Mouse (Mus musculus) heart, postnatal 0 days (tissue): ENCODE results near the gene Zfp777. TPM values are rescaled to one million over a fixed set of nuclear protein-coding genes. Genes with fewer than 3 reads are reported as not detected.

Experiments used
- ATAC-seq: fragments of 200-750 bp; cut with Nextera tagmentation; 2 replicates; pipeline ENCODE4 v1.8.0; 2017; ENCODE audit warnings: low read depth, moderate number of reproducible peaks, moderate library complexity; ENCODE audit not compliant: insufficient read depth
- DNase-seq: peaks from one replicate; pipeline ENCODE4 v3.0.0-alpha.2; 2016; ENCODE audit warnings: low spot score
- H3K27ac ChIP-seq: fragments of 300-500 bp; sonication (generic); 2 replicates; pipeline ENCODE4 v1.5.1; 2014; ENCODE audit warnings: low read depth, mild to moderate bottlenecking
- H3K27me3 ChIP-seq: fragments of 300-500 bp; sonication (generic); 2 replicates; pipeline ENCODE4 v1.6.1; 2014; ENCODE audit warnings: low read length, mixed read lengths; ENCODE audit not compliant: control insufficient read depth, insufficient read depth
- H3K36me3 ChIP-seq: fragments of 300-500 bp; sonication (generic); replicated peaks from 2 replicates; pipeline ENCODE4 v1.6.1; 2014; ENCODE audit warnings: low read length, mixed read lengths; ENCODE audit not compliant: control insufficient read depth, insufficient read depth
- H3K4me1 ChIP-seq: fragments of 300-500 bp; sonication (generic); 2 replicates; pipeline ENCODE4 v1.6.1; 2014; ENCODE audit warnings: antibody characterized with exemption; ENCODE audit not compliant: control insufficient read depth, insufficient read depth
- H3K4me2 ChIP-seq: fragments of 300-500 bp; sonication (generic); 2 replicates; pipeline ENCODE4 v1.6.1; 2014; ENCODE audit warnings: low read depth, mild to moderate bottlenecking, low read length, moderate library complexity
- H3K4me3 ChIP-seq: fragments of 300-500 bp; sonication (generic); 2 replicates; pipeline ENCODE4 v1.5.1; 2014; ENCODE audit warnings: low read depth, low read length
- H3K9ac ChIP-seq: fragments of 300-500 bp; sonication (generic); replicated peaks from 2 replicates; pipeline ENCODE4 v1.6.1; 2014; ENCODE audit warnings: low read depth, low read length, mixed read lengths
- H3K9me3 ChIP-seq: fragments of 300-500 bp; sonication (generic); replicated peaks from 2 replicates; pipeline ENCODE4 v1.6.1; 2016; ENCODE audit warnings: low read length; ENCODE audit not compliant: control insufficient read depth
- CTCF ChIP-seq: IDR thresholded peaks from 2 replicates; pipeline ENCODE4 v1.5.1; 2016; ENCODE audit warnings: antibody characterized with exemption, control low read depth, low read depth
- EP300 ChIP-seq: IDR thresholded peaks from 2 replicates; pipeline ENCODE4 v1.6.1; 2016; ENCODE audit warnings: antibody characterized with exemption, low read depth
- WGBS: fragments of 180-500 bp; shearing (Covaris S2); extraction: QIAGEN DNeasy Blood & Tissue Kit; methylation state at CpG from one replicate; pipeline ENCODE4 v1.1.7; 2014; 5-methylcytosine and 5-hydroxymethylcytosine counted together
- polyA plus RNA-seq: library from polyadenylated mRNA; unstranded; fragments of >200 nt; fragmentation: Nextera tagmentation; extraction: Ambion mirVana; gene quantifications from 2 replicates; pipeline ENCODE4 v1.2.1, GENCODE M21; 2015
- total RNA-seq: library from RNA; depleted of rRNA; stranded (reverse); fragments of >200 nt; gene quantifications from 2 replicates; pipeline ENCODE4 v1.2.3, GENCODE M21; 2014; ENCODE audit warnings: low replicate concordance

Zfp777 gene
- total and polyA plus RNA-seq, 2 experiments from 2014 or later = 2.4 to 9.6 TPM

DNA sequence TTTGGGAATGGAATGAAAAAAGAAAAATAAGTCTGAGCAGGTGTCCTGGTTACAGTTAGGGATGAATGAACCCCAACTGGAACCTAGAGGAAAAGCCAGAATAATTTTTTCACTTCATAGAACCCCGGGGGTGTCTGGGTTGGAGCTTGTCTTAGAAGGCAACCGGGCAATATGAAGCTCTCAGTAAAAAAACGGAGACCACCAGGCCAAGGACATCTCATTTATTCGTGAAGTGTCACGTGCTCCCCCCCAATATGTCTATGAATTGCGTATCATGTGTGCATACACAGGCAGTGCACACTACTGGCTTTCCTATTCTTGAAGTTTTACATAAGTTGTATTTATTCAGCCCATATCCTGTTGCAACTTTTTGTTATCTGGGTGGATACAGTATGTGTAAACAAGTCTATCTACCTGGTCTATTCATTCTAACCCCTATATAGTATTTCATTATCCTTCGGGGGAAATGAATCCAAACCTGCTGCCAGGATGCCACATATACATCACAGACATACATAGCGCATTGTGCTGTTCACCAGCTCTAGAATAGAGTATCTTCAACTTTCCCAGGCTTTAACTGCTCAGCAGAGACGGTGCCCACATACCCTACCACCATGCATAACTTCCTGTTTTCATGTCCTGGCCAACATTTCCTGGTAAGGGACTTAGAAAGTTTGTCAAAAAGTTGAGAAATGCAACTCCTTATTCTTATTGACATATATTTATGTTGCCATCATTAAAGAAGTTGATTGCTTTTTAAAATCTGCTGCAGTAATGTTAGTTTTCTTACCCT is 758 bp upstream of the Zfp777 start:
- WGBS = 56% methylated on average over 9 of the region's 9 CpGs
- TF ChIP-seq CTCF (no peak), EP300 (no peak)
- no peak overlapping the region for H3K27ac ChIP-seq

DNA sequence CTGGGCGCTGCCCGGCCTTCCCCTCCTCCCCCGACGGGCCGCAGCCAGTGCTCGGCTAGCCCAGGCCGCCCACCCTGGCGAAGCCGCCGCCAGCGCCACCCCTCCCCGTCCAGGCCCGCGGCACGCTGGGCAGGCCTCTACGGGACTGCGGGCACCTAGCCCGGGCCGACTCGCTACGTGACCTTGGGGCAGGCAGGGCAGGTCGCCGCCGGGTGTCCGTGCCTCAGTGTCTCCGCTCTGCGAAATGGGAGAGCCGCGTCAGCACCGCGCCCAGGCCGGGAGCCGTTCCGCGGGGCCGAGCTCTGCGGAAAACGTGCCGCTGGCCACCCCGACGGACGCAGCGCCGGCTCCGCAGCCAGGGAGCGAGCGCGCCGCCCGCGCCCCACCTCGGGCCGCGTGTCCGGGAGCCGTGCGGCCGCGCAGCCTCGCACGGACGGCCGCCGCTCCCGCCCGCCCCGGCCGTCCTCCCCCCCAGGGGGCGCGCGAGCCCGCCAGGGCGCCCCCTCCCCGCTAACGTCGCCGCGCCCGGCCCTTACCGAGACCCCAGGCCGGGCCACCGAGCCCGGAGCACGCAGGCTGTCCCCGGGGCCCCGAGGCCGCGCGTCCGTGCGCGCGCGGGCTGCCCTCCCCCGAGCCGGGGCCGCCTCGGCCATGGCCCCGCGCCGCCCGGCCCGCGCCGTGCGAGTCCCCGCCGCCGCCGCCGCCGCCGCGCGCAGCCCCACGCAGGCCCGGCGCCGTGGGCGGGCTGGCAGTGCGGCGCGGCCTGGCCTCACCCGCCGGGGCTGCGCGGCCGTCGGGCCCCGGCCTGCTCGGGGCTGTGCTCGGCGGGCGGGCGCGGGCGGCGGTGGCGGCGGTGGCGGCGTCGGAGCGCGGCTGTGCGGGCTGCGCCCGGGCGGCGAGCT is 1.0 kb downstream of the Zfp777 start:
- H3K27ac ChIP-seq = peak overlapping the region; percentile 82
- peak overlapping the region; percentile 76 for H3K9ac ChIP-seq
- DNase-seq (no peak), ATAC-seq (peak; percentile 48)
- peak overlapping the region; percentile 90 for H3K4me2 ChIP-seq
- H3K4me3 ChIP-seq = peak overlapping the region; percentile 77
- no peaks in the 10 kb centered on the region for H3K9me3 ChIP-seq
- peaks cover 5% of the 10 kb centered on the region for H3K4me1 ChIP-seq
- no peak for TF ChIP-seq CTCF
- peaks cover 10% of the 10 kb centered on the region; the same call in 1 of the 2 replicates for H3K27me3 ChIP-seq
- H3K36me3 ChIP-seq = peaks cover 19% of the 10 kb centered on the region
- WGBS = under 1% methylated on average over 88 of the region's 150 CpGs

More for the DNA sequence above, 758 bp upstream of the Zfp777 start:
- Histone ChIP-seq H3K9ac (peak overlapping the region; percentile 76), H3K4me3 (peak overlapping the region; percentile 59), H3K27me3 (peaks cover 6% of the 10 kb centered on the region; the same call in 1 of the 2 replicates), H3K4me2 (peak overlapping the region; percentile 90), H3K36me3 (peaks cover 1% of the 10 kb centered on the region; the same call in 1 of the 2 replicates), H3K9me3 (no peaks in the 10 kb centered on the region), H3K4me1 (peaks cover 5% of the 10 kb centered on the region)
- ATAC-seq = no peak
- no peak for DNase-seq

DNA sequence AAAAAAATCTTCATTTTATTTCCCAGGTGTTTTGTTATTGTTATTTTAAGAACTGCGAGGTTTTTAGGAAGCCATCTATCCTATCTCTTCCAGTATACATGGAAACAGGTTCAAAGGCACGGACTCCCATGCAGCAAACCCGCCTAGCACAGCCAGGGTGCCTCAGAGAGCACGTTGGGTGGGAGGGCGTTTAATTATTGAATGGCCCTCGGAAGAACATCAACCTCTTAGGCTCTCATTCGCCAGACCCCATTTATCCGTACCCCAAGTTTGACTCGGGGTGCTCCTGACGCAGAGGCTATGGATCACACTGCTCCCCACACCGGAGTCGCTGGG is 1.6 kb downstream of the Zfp777 start:
- TF ChIP-seq EP300 (no peak), CTCF (no peak)
- Histone ChIP-seq H3K36me3 (peaks cover 24% of the 10 kb centered on the region), H3K4me1 (peaks cover 5% of the 10 kb centered on the region), H3K9ac (peak overlapping the region; percentile 76), H3K4me3 (peak overlapping the region; percentile 77), H3K9me3 (no peaks in the 10 kb centered on the region), H3K27ac (peak overlapping the region; percentile 82; the same call in 1 of the 2 replicates), H3K4me2 (peak overlapping the region; percentile 90), H3K27me3 (peaks cover 10% of the 10 kb centered on the region; the same call in 1 of the 2 replicates)
- ATAC-seq (no peak), DNase-seq (no peak)
- 11% methylated on average over 12 of the region's 12 CpGs for WGBS

DNA sequence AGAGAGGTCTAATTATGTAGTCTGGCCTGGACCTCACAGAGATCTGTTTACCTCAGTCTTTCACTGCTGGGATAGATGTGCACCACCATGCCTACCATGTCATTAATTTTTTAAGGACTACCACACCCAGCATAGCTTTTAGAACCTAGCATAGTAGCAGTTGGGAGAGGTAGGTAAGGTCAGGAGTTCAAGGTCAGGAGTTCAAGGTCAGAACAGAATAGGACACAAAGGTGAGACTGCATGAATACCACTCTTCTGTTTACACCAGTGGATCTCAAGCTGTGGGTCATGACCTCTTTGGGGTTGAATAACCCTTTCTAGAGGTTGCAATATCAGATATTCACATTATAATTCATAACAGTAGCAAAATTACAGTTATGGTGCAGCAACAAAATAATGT is 16.1 kb downstream of the Zfp777 start:
- no peak overlapping the region for H3K9ac ChIP-seq
- H3K4me1 ChIP-seq = no peaks in the 10 kb centered on the region
- H3K27ac ChIP-seq = no peak overlapping the region
- TF ChIP-seq CTCF (no peak), EP300 (no peak)
- no peak overlapping the region for H3K4me3 ChIP-seq
- peaks cover 90% of the 10 kb centered on the region for H3K36me3 ChIP-seq
- no peaks in the 10 kb centered on the region for H3K9me3 ChIP-seq
- DNase-seq (no peak), ATAC-seq (no peak)
- no peak overlapping the region for H3K4me2 ChIP-seq
- 0 out of 2 replicates have a peak, but pooled peaks cover 9% of the 10 kb centered on the region for H3K27me3 ChIP-seq

DNA sequence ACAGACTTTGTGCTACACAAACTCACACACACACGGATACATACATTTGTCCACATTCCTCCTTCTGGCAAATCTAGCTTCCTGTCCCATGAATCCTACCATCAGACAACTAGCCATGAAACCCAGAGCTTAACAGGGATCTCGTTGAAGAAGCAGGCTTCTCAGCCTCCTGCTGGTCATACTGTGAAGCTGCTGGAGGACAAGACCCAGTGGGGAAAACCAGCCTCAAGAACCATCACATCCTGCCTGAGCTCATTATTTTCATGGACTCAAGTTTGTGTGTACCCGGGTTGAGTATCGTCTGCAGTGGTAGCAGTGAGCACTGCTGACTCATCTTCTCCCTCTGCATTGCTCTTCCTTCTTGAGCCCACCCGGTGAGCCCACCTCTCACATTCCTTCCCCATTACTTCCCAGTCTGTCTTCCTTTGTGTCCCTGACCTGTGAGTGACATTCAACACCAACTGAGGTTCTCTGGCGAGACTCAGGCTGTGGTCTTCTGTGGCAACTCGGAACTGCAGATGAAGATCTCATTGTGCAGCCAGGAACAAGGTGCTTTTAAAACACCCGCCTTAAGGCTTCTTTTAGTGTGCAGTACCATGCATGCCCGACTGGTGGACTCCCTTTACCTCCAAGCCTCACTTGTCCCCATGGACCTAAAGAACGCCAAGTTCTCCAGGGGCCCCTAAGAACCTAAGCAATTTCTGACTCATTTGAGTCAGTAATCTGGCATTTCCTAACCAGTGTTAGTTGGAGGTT is 22.6 kb downstream of the Zfp777 start:
- peaks cover 19% of the 10 kb centered on the region for H3K9me3 ChIP-seq
- WGBS = 90% methylated on average over 10 of the region's 10 CpGs
- no peak overlapping the region for H3K4me3 ChIP-seq
- no peak overlapping the region for H3K27ac ChIP-seq
- ATAC-seq (no peak), DNase-seq (no peak)
- H3K36me3 ChIP-seq = peaks cover 78% of the 10 kb centered on the region
- no peak overlapping the region for H3K9ac ChIP-seq
- peaks cover 52% of the 10 kb centered on the region for H3K27me3 ChIP-seq
- H3K4me2 ChIP-seq = no peak overlapping the region
- TF ChIP-seq EP300 (no peak), CTCF (peak; percentile 11; the same call in 1 of the 2 replicates)
- no peaks in the 10 kb centered on the region for H3K4me1 ChIP-seq
